Mouse (Mus musculus) thymus, adult 2 months (tissue): ENCODE measurements at regions not wholly inside any gene's neighbourhood (a gene's known extent, or its start where the extent isn't known, plus 50 kb on each side); places are given as distances from the start of the nearest gene placed in this dataset.

Experiments
- CTCF ChIP-seq: fragments of 200-500 bp; IDR thresholded peaks from 2 replicates; pipeline ENCODE4 v1.5.1; 2012; ENCODE audit warnings: mild to moderate bottlenecking, control low read depth, low read length, moderate library complexity, borderline replicate concordance; ENCODE audit not compliant: control insufficient read depth, poor library complexity, insufficient read depth; ENCODE audit errors: extremely low read depth
- POLR2A ChIP-seq: fragments of 200-500 bp; IDR thresholded peaks from 2 replicates; pipeline ENCODE4 v1.6.1; 2012; ENCODE audit warnings: mild to moderate bottlenecking, low read length, control low read depth, moderate library complexity; ENCODE audit not compliant: control insufficient read depth, poor library complexity, insufficient read depth; ENCODE audit errors: extremely low read depth

GRCm38 (mm10) chr8:89766387-89766786 lies 581.8 kb downstream of the Tox3 start:
- TF ChIP-seq CTCF (no peak), POLR2A (no peak)
